Mouse (Mus musculus) ES-Bruce4 (cell line): ENCODE measurements around the gene Glmp. TPM values are rescaled to one million over a fixed set of nuclear protein-coding genes. Genes with fewer than 3 reads are reported as not detected.

Experiments
- H3K27ac ChIP-seq: 2 replicates; pipeline ENCODE4 v1.5.1; 2012; ENCODE audit warnings: low read length, inconsistent platforms; ENCODE audit not compliant: insufficient read depth
- H3K27me3 ChIP-seq: 2 replicates; pipeline ENCODE4 v1.6.1; 2012; ENCODE audit warnings: mild to moderate bottlenecking, low read length, inconsistent platforms; ENCODE audit not compliant: control insufficient read depth, poor library complexity, insufficient read depth, severe bottlenecking
- H3K36me3 ChIP-seq: 2 replicates; pipeline ENCODE4 v1.6.1; 2012; ENCODE audit warnings: inconsistent platforms, mild to moderate bottlenecking, low read length, moderate library complexity; ENCODE audit not compliant: control insufficient read depth, poor library complexity, insufficient read depth, severe bottlenecking
- H3K4me1 ChIP-seq: one replicate; pipeline ENCODE4 v1.8.1; 2011; ENCODE audit warnings: low read length; ENCODE audit not compliant: control insufficient read depth, insufficient read depth
- H3K4me3 ChIP-seq: 2 replicates; pipeline ENCODE4 v1.5.1; 2011; ENCODE audit warnings: low read depth, mild to moderate bottlenecking, low read length
- H3K9ac ChIP-seq: 2 replicates; pipeline ENCODE4 v1.6.1; 2012; ENCODE audit warnings: low read depth, mild to moderate bottlenecking, inconsistent platforms; ENCODE audit not compliant: poor library complexity, severe bottlenecking
- H3K9me3 ChIP-seq: replicated peaks from 2 replicates; pipeline ENCODE4 v1.6.1; 2012; ENCODE audit warnings: mild to moderate bottlenecking, low read length, inconsistent platforms; ENCODE audit not compliant: control insufficient read depth, poor library complexity, insufficient read depth, severe bottlenecking
- CTCF ChIP-seq: IDR thresholded peaks from one replicate; pipeline ENCODE4 v1.8.1; 2011; ENCODE audit warnings: low read depth, low read length
- EP300 ChIP-seq: IDR thresholded peaks from 2 replicates; pipeline ENCODE4 v1.6.1; 2011; ENCODE audit warnings: low read depth, low read length; ENCODE audit not compliant: insufficient read depth
- POLR2A ChIP-seq: IDR thresholded peaks from one replicate; pipeline ENCODE4 v1.8.1; 2011; ENCODE audit warnings: low read length; ENCODE audit not compliant: insufficient read depth
- polyA plus RNA-seq: library from polyadenylated mRNA; stranded (reverse); fragments of >200 nt; gene quantifications from 2 replicates; pipeline ENCODE4 v1.2.4, GENCODE M21; 2011; ENCODE audit warnings: low read depth; ENCODE audit not compliant: missing spikeins, insufficient read depth, insufficient read length

Glmp gene
- polyA plus RNA-seq, 1 experiment, result 89.0 TPM

GRCm38 (mm10) chr3:88338316-88338715 lies 13.5 kb downstream of the Glmp start:
- no peak overlapping the region for H3K4me3 ChIP-seq
- no peak overlapping the region for H3K27ac ChIP-seq
- H3K27me3 ChIP-seq, result no peaks in the 10 kb centered on the region
- TF ChIP-seq POLR2A (no peak), EP300 (no peak), CTCF (no peak)
- H3K9ac ChIP-seq, result no peak overlapping the region
- peaks cover 18% of the 10 kb centered on the region for H3K36me3 ChIP-seq
- no peaks in the 10 kb centered on the region for H3K9me3 ChIP-seq
- no peaks in the 10 kb centered on the region for H3K4me1 ChIP-seq

DNA sequence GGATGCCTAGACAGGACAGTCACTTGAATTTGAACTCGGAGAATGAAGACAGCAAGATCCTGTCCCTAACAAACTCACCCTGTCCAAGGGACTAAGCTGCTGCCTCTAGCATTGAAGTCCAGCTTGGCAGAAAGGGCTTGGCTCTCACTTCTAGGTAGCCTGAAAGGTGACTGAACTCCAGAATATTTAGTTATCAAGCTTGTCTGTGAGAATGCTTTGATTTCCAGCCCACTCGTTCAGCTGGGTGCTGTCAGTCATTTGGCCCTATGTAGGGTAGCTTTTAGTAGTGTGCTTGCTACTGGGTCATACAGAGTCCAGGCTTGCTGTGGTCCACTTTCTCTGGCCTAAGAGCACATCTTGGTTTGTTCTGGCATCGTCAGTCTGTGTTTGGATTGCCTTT lies 14.2 kb downstream of the Glmp start:
- Histone ChIP-seq H3K36me3 (peaks cover 25% of the 10 kb centered on the region), H3K9ac (no peak overlapping the region), H3K27me3 (no peaks in the 10 kb centered on the region), H3K27ac (no peak overlapping the region), H3K4me3 (no peak overlapping the region), H3K4me1 (no peaks in the 10 kb centered on the region), H3K9me3 (no peaks in the 10 kb centered on the region)
- TF ChIP-seq EP300 (no peak), CTCF (no peak), POLR2A (no peak)

DNA sequence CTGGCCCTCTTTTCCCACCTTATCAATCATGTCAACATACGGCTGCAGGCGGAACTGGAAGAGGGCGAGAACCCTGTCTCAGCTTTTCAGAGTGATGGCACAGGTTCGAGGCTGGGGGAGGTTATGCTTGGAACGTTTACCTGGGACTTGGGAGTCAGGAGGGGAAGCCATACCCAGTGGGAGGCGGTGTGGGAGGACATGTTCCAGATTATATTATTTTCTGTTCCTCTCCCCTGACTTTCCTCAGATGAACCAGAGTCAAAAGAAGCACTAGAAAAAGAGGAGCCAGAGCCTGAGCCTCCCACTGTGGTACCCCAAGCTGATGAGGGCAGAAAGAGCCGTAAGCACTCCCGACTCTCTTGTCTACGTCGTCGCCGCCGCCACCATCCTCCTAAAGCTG lies 25.9 kb downstream of the Glmp start:
- no peaks in the 10 kb centered on the region for H3K27me3 ChIP-seq
- no peak overlapping the region for H3K9ac ChIP-seq
- no peaks in the 10 kb centered on the region for H3K9me3 ChIP-seq
- H3K4me3 ChIP-seq, result no peak overlapping the region
- no peaks in the 10 kb centered on the region for H3K4me1 ChIP-seq
- H3K27ac ChIP-seq, result no peak overlapping the region
- peaks cover 88% of the 10 kb centered on the region for H3K36me3 ChIP-seq
- no peak for TF ChIP-seq CTCF
- no peak for TF ChIP-seq EP300
- no peak for TF ChIP-seq POLR2A

DNA sequence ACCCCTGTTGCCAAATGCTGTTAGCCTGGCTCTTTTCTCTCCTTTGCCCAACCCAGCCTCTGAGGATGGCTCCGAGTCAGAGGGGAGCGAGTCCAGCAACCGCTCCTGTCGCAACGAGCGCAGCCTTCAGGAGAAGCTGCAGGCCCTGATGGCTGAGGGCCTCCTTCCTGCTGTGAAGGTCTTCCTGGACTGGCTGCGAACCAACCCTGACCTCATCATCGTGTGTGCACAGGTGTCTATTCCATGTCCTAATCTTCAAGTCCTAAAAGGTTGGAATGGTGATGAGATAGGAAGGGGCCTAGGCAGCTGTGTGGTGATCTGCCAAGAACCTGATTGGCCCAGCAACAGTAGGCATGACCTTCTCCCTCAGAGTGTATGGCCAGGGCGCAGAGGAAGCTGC lies 28.1 kb downstream of the Glmp start:
- H3K4me1 ChIP-seq, result no peaks in the 10 kb centered on the region
- peaks cover 90% of the 10 kb centered on the region for H3K36me3 ChIP-seq
- H3K27me3 ChIP-seq, result no peaks in the 10 kb centered on the region
- no peak overlapping the region for H3K9ac ChIP-seq
- H3K4me3 ChIP-seq, result no peak overlapping the region
- TF ChIP-seq POLR2A (no peak), CTCF (no peak), EP300 (no peak)
- no peak overlapping the region for H3K27ac ChIP-seq
- no peaks in the 10 kb centered on the region for H3K9me3 ChIP-seq

DNA sequence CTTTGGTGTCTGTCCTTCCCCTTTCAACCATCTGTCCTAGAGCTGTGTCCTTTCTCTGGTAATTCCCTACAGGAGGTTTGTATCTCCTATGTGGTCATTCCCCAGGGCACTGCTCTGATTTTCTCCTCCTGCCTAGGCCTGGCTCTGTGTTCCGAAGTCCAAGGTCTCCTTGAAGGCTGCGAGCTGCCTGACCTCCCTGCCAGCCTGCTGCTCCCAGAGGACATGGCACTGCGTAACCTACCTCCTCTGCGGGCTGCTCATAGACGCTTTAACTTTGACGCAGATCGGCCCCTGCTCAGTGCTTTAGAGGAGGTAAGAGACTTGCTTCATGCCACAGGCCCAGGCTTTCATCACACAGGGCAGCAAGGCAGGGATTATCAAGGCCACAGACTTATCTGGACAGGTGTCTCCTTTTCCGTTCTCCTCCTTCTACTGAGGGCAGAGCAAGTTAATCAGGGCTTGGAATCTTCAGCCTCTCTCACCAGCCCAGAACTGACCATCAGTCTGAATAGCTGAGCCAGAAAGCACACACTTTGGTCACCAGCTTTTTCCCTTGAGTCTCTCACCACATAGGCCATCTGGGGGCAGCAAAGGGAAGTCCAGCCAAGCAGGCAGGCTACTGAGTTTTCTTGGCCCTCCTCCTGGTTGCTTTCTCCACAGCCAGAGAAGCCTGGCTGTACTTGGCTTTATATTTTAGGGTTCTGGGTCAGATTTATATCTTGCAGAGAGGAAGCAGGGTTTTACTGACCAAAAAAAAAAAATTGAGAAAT lies 29.8 kb downstream of the Glmp start:
- peak; percentile 18 for TF ChIP-seq CTCF
- no peak for TF ChIP-seq POLR2A

GRCm38 (mm10) chr3:88359584-88359983 lies 34.8 kb downstream of the Glmp start:
- Histone ChIP-seq H3K9ac (no peak overlapping the region), H3K36me3 (peaks cover 65% of the 10 kb centered on the region), H3K4me1 (no peaks in the 10 kb centered on the region), H3K4me3 (no peak overlapping the region), H3K27me3 (no peaks in the 10 kb centered on the region), H3K9me3 (no peaks in the 10 kb centered on the region), H3K27ac (no peak overlapping the region)
- no peak for TF ChIP-seq EP300
- no peak for TF ChIP-seq CTCF
- TF ChIP-seq POLR2A, result no peak

More for the DNA sequence above, 29.8 kb downstream of the Glmp start:
- Histone ChIP-seq H3K9ac (no peak overlapping the region), H3K9me3 (no peaks in the 10 kb centered on the region), H3K4me3 (no peak overlapping the region), H3K27ac (no peak overlapping the region), H3K27me3 (no peaks in the 10 kb centered on the region), H3K36me3 (peaks cover 93% of the 10 kb centered on the region), H3K4me1 (no peaks in the 10 kb centered on the region)
